Comparison of ENCODE assay signal across 8 mouse cellular contexts in the genomic region with DNA sequence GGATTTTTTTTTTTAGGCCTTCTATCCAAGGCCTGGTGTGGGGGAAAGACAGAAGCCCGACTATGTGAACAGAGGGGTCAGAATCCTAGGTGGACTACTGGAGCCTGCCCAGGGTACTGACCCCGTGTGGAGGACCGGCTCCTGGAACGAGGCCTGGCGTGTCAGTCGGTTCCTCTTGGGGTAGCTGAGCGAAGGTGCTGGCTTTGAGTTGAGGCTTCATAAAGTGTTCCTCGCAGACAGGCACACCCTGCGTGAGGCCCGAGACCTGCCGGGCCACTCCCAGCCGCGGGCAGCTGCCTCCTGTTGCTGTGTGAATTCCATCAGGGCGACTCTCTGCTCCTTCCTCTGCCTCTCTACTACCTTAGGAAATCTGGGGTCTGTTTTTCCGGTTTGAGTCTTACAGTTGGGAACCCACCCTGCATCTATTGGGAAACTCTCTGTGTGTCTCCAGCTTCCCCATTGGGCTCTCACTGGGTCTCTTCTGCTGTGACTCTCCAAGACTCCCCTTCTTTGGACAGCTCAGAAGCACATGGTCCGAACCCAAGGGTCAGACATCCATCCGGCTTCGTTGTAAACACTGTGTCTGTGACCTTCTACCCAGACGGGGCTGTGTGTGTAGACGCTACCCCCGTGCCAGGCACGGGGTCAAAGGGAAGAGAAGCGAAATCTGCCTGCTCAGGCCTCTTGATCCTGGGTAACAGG. TPM values are rescaled to one million over a fixed set of nuclear protein-coding genes. Genes with fewer than 3 reads are reported as not detected.
DNase-seq lines count a peak whose midpoint lies in the region; ATAC-seq and TF ChIP-seq lines count a peak whose summit lies in the region.

No protein-coding gene starts in this region.

- H3K9ac ChIP-seq in liver, adult 2 months (ENCODE audit: low read depth, low read length) = no peak overlapping the region
- no peak overlapping the region for H3K9ac ChIP-seq in liver, embryonic 11.5 days (ENCODE audit: low read depth, low read length)
- no peak overlapping the region for H3K9ac ChIP-seq in intestine, embryonic 14.5 days (ENCODE audit: low read length)
- 0 out of 2 replicates have a peak overlapping the region, but pooled peaks have one; percentile 19 for H3K9ac ChIP-seq in limb, embryonic 13.5 days

- H3K4me3 ChIP-seq in liver, adult 2 months (ENCODE audit: insufficient read depth, low read depth, low read length) = no peak overlapping the region
- H3K4me3 ChIP-seq in liver, embryonic 11.5 days (ENCODE audit: low read depth, low read length) = no peak overlapping the region
- H3K4me3 ChIP-seq in intestine, embryonic 14.5 days (ENCODE audit: low read depth, low read length) = no peak overlapping the region
- no peak overlapping the region for H3K4me3 ChIP-seq in limb, embryonic 13.5 days

- intact Hi-C loops in left cerebral cortex, postnatal 36 days (cut with DNase I) = no loop called here

- no peaks in the 10 kb centered on the region for H3K79me2 ChIP-seq in liver, adult 2 months (ENCODE audit: control insufficient read depth, insufficient read depth, low read length)

- 40% methylated on average over 23 of the region's 23 CpGs for WGBS in liver, adult 2 months
- WGBS in liver, embryonic 11.5 days = 61% methylated on average over 23 of the region's 23 CpGs
- 43% methylated on average over 23 of the region's 23 CpGs for WGBS in intestine, embryonic 14.5 days
- WGBS in limb, embryonic 13.5 days = 63% methylated on average over 23 of the region's 23 CpGs

- no peaks in the 10 kb centered on the region for H3K36me3 ChIP-seq in liver, adult 2 months (ENCODE audit: control insufficient read depth, insufficient read depth, low read length)
- H3K36me3 ChIP-seq in liver, embryonic 11.5 days (ENCODE audit: control insufficient read depth, insufficient read depth, low read length) = no peaks in the 10 kb centered on the region
- no peaks in the 10 kb centered on the region for H3K36me3 ChIP-seq in intestine, embryonic 14.5 days (ENCODE audit: control insufficient read depth, insufficient read depth, low read length)
- no peaks in the 10 kb centered on the region; the same call in 1 of the 2 replicates for H3K36me3 ChIP-seq in limb, embryonic 13.5 days

- TF ChIP-seq POLR2A in liver, adult 2 months (IDR thresholded peaks at IDR 0.05; ENCODE audit: extremely low read depth, insufficient read depth, low read length) = no peak

- TF ChIP-seq CTCF in liver, adult 2 months (IDR thresholded peaks at IDR 0.05; ENCODE audit: low read depth, low read length) = no peak

- no peak overlapping the region for H3K4me2 ChIP-seq in liver, embryonic 11.5 days
- no peak overlapping the region for H3K4me2 ChIP-seq in intestine, embryonic 14.5 days (ENCODE audit: low read length)
- H3K4me2 ChIP-seq in limb, embryonic 13.5 days (replicated peaks) = no peak overlapping the region

- H3K4me1 ChIP-seq in liver, adult 2 months (ENCODE audit: control insufficient read depth, insufficient read depth, low read length) = peaks cover 6% of the 10 kb centered on the region; the same call in 1 of the 2 replicates
- peaks cover 8% of the 10 kb centered on the region; the same call in 1 of the 2 replicates for H3K4me1 ChIP-seq in liver, embryonic 11.5 days (replicated peaks; ENCODE audit: control insufficient read depth, insufficient read depth, low read length)
- peaks cover 14% of the 10 kb centered on the region for H3K4me1 ChIP-seq in intestine, embryonic 14.5 days (replicated peaks; ENCODE audit: control insufficient read depth, insufficient read depth, low read length)
- H3K4me1 ChIP-seq in limb, embryonic 13.5 days = peaks cover 19% of the 10 kb centered on the region

- no peaks in the 10 kb centered on the region for H3K9me3 ChIP-seq in liver, embryonic 11.5 days (ENCODE audit: control insufficient read depth, low read length)
- no peaks in the 10 kb centered on the region for H3K9me3 ChIP-seq in intestine, embryonic 14.5 days (ENCODE audit: control insufficient read depth, low read length)
- no peaks in the 10 kb centered on the region for H3K9me3 ChIP-seq in limb, embryonic 13.5 days

- ATAC-seq in liver, embryonic 11.5 days (replicated peaks; ENCODE audit: low FRiP score) = no peak
- peak; percentile 30; the same call in 1 of the 2 replicates for ATAC-seq in intestine, embryonic 14.5 days (replicated peaks; ENCODE audit: low FRiP score, low TSS enrichment, low read depth)
- no peak for ATAC-seq in limb, embryonic 13.5 days (ENCODE audit: low FRiP score, low read depth)
- ATAC-seq in megakaryocyte progenitor cell, adult 5-6 weeks (replicated peaks; ENCODE audit: poor library complexity) = peak; percentile 54

- no peaks in the 10 kb centered on the region for H3K27me3 ChIP-seq in liver, adult 2 months (ENCODE audit: control insufficient read depth, insufficient read depth, low read length)
- H3K27me3 ChIP-seq in liver, embryonic 11.5 days (replicated peaks; ENCODE audit: control insufficient read depth, insufficient read depth, low read length) = no peaks in the 10 kb centered on the region
- no peaks in the 10 kb centered on the region for H3K27me3 ChIP-seq in intestine, embryonic 14.5 days (replicated peaks; ENCODE audit: control insufficient read depth, insufficient read depth, low read length)
- no peaks in the 10 kb centered on the region for H3K27me3 ChIP-seq in limb, embryonic 13.5 days

- DNase-seq in liver, adult 2 months (ENCODE audit: extremely low read depth, low read depth, low spot score) = peak; percentile 71
- DNase-seq in liver, embryonic 11.5 days (ENCODE audit: low spot score) = no peak
- DNase-seq in intestine, embryonic 14.5 days (ENCODE audit: low spot score) = no peak
- DNase-seq in left cerebral cortex, postnatal 36 days (ENCODE audit: low spot score in 2 of 2) = no peak
- no peak for DNase-seq in embryo, embryonic 11 days
- DNase-seq in layer of hippocampus, postnatal 25 days (ENCODE audit: extremely low spot score in 1 of 2, low spot score in 1 of 2) = no peak

- no peak overlapping the region for H3K27ac ChIP-seq in liver, adult 2 months (replicated peaks; ENCODE audit: insufficient read depth, low read depth, low read length)
- no peak overlapping the region for H3K27ac ChIP-seq in liver, embryonic 11.5 days (ENCODE audit: low read depth, low read length)
- no peak overlapping the region for H3K27ac ChIP-seq in intestine, embryonic 14.5 days (ENCODE audit: low read depth)
- H3K27ac ChIP-seq in limb, embryonic 13.5 days = peak overlapping the region; percentile 39; the same call in 1 of the 2 replicates

RNA-seq across cellular contexts. Expression of gene Gpr157, which starts 26.5 kb away (rescaled TPM):
- total RNA-seq in liver, adult 2 months (2014; rRNA removed) = 1.6 and 2.0 TPM in 2 replicates
- 1.4 and 2.0 TPM in 2 replicates for polyA plus RNA-seq in liver, adult 2 months (2012; rRNA removed)
- polyA plus RNA-seq in liver, embryonic 11.5 days (2014; fragmentation: Nextera tagmentation; extraction: Ambion mirVana) = 0.29 and 0.31 TPM in 2 replicates
- 0.42 and 0.44 TPM in 2 replicates for polyA plus RNA-seq in intestine, embryonic 14.5 days (2014; fragmentation: Nextera tagmentation; extraction: Ambion mirVana)
- 1.2 TPM in 2 replicates for polyA plus RNA-seq in limb, embryonic 13.5 days (2015; fragmentation: Nextera tagmentation; extraction: Ambion mirVana)
- 0.89 and 1.6 TPM in 2 replicates for total RNA-seq in megakaryocyte progenitor cell, adult 5-6 weeks (2015)
- 1.7 and 1.9 TPM in 2 replicates for total RNA-seq in megakaryocyte progenitor cell, adult 5-6 weeks (2017)
- total RNA-seq in left cerebral cortex, postnatal 36 days (2021) = 1 to 10 TPM; 1.5 to 1.6 TPM
- total RNA-seq in layer of hippocampus, postnatal 25 days (2021) = 1 to 10 TPM; 1.1 to 1.8 TPM

RNA-seq across cellular contexts. Expression of gene H6pd, which starts 51.8 kb away (rescaled TPM):
- total RNA-seq in liver, adult 2 months (2014; rRNA removed) = 121 and 187 TPM in 2 replicates
- 183 and 205 TPM in 2 replicates for polyA plus RNA-seq in liver, adult 2 months (2012; rRNA removed)
- 9.4 and 9.8 TPM in 2 replicates for polyA plus RNA-seq in liver, embryonic 11.5 days (2014; fragmentation: Nextera tagmentation; extraction: Ambion mirVana)
- 11.9 and 14.0 TPM in 2 replicates for polyA plus RNA-seq in intestine, embryonic 14.5 days (2014; fragmentation: Nextera tagmentation; extraction: Ambion mirVana)
- 11.1 and 11.2 TPM in 2 replicates for polyA plus RNA-seq in limb, embryonic 13.5 days (2015; fragmentation: Nextera tagmentation; extraction: Ambion mirVana)
- 14.6 and 15.5 TPM in 2 replicates for total RNA-seq in megakaryocyte progenitor cell, adult 5-6 weeks (2015)
- total RNA-seq in megakaryocyte progenitor cell, adult 5-6 weeks (2017) = 24.9 and 27.9 TPM in 2 replicates
- 10 to 100 TPM; 12.5 to 14.3 TPM for total RNA-seq in left cerebral cortex, postnatal 36 days (2021)
- 1 to 10 TPM; 8.8 to 9.1 TPM for total RNA-seq in layer of hippocampus, postnatal 25 days (2021)

RNA-seq across cellular contexts. Expression of gene Slc2a5, which starts 58.5 kb away (rescaled TPM):
- 7.8 and 8.0 TPM in 2 replicates for total RNA-seq in liver, adult 2 months (2014; rRNA removed)
- polyA plus RNA-seq in liver, adult 2 months (2012; rRNA removed) = 2.9 and 3.3 TPM in 2 replicates
- polyA plus RNA-seq in liver, embryonic 11.5 days (2014; fragmentation: Nextera tagmentation; extraction: Ambion mirVana) = 0.14 and 0.48 TPM in 2 replicates
- 1.3 and 1.9 TPM in 2 replicates for polyA plus RNA-seq in intestine, embryonic 14.5 days (2014; fragmentation: Nextera tagmentation; extraction: Ambion mirVana)
- 2.2 TPM in 2 replicates for polyA plus RNA-seq in limb, embryonic 13.5 days (2015; fragmentation: Nextera tagmentation; extraction: Ambion mirVana)
- total RNA-seq in megakaryocyte progenitor cell, adult 5-6 weeks (2015) = not detected in 2 replicates
- total RNA-seq in megakaryocyte progenitor cell, adult 5-6 weeks (2017) = not detected in 2 replicates
- total RNA-seq in left cerebral cortex, postnatal 36 days (2021) = 1 to 10 TPM; 6.3 to 7.3 TPM
- 1 to 10 TPM; 4.9 to 5.8 TPM for total RNA-seq in layer of hippocampus, postnatal 25 days (2021)

Comparison
In these comparisons a context has a peak if more than half of its experiments do, and no peak if none do; other contexts are left out.
1. ATAC-seq: peak in intestine, embryonic 14.5 days (single experiment) and megakaryocyte progenitor cell, adult 5-6 weeks (single experiment); none in liver, embryonic 11.5 days (single experiment) and limb, embryonic 13.5 days (single experiment).